Mouse (Mus musculus) megakaryocyte progenitor cell, adult 5-6 weeks (primary cell): ENCODE measurements around the gene Cryz. TPM values are rescaled to one million over a fixed set of nuclear protein-coding genes. Genes with fewer than 3 reads are reported as not detected.
"Not testable (repeated sequence)": the region's sequence is repeated elsewhere in the genome, so short reads cannot be mapped to it uniquely, and the experiment has no call there.

Experiments used
- ATAC-seq: replicated peaks from 2 replicates; pipeline ENCODE4 v1.8.0; 2016; ENCODE audit warnings: mild to moderate bottlenecking, moderate TSS enrichment, inconsistent platforms; ENCODE audit not compliant: poor library complexity
- total RNA-seq, 2 experiments: library from RNA; stranded (forward) in 1 of 2; stranded (reverse) in 1 of 2; fragments of 157-497, 149-512 nt in 1 of 2; fragments of 200-1000 nt in 1 of 2; gene quantifications; 2 replicates each; pipeline versions ENCODE4 v1.2.3 to v1.2.4; 2015 to 2017

The Cryz gene
- total RNA-seq, 2 experiments from 2014 or later = 3.5 to 6.1 TPM

GRCm38 (mm10) chr3:154604871-154605270, 8.4 kb downstream of the Cryz start:
- no peak for ATAC-seq

- ATAC-seq = no peak
These were observed 11.4 kb downstream of the Cryz start for GRCm38 (mm10) chr3:154607896-154608295.

- ATAC-seq = peak; percentile 61; the same call in 1 of the 2 replicates
These were observed 15.4 kb downstream of the Cryz start for GRCm38 (mm10) chr3:154611888-154612287.

GRCm38 (mm10) chr3:154614771-154615170, 18.3 kb downstream of the Cryz start:
- ATAC-seq = no peak

- ATAC-seq = no peak
These were observed 18.8 kb downstream of the Cryz start for GRCm38 (mm10) chr3:154615304-154615703.

- ATAC-seq = no peak
These were observed 19.6 kb downstream of the Cryz start for GRCm38 (mm10) chr3:154616106-154616505.

- peak; percentile 68 for ATAC-seq
These were observed 31.8 kb downstream of the Cryz start for GRCm38 (mm10) chr3:154628284-154628683.

- not testable (repeated sequence) for ATAC-seq
These were observed 34.8 kb downstream of the Cryz start for GRCm38 (mm10) chr3:154631281-154631680.

GRCm38 (mm10) chr3:154633091-154633490, 36.6 kb downstream of the Cryz start:
- no peak for ATAC-seq

- peak; percentile 81 for ATAC-seq
These were observed 50.3 kb downstream of the Cryz start for GRCm38 (mm10) chr3:154646638-154647442.

- ATAC-seq = 0 out of 2 replicates have a peak, but pooled peaks have one; percentile 26
These were observed 50.9 kb downstream of the Cryz start for GRCm38 (mm10) chr3:154647443-154647780.

GRCm38 (mm10) chr3:154649411-154650285, 53.1 kb downstream of the Cryz start:
- no peak for ATAC-seq

GRCm38 (mm10) chr3:154651192-154651821, 54.8 kb downstream of the Cryz start:
- no peak for ATAC-seq

- ATAC-seq = peak; percentile 82
These were observed 56.3 kb downstream of the Cryz start for GRCm38 (mm10) chr3:154652581-154653420.

- ATAC-seq = no peak
These were observed 56.9 kb downstream of the Cryz start for GRCm38 (mm10) chr3:154653454-154653853.

GRCm38 (mm10) chr3:154654284-154654683, 57.8 kb downstream of the Cryz start:
- no peak for ATAC-seq

- ATAC-seq = no peak
These were observed 58.4 kb downstream of the Cryz start for GRCm38 (mm10) chr3:154654901-154655300.

GRCm38 (mm10) chr3:154655711-154656110, 59.2 kb downstream of the Cryz start:
- no peak for ATAC-seq

GRCm38 (mm10) chr3:154663545-154663944, 67.0 kb downstream of the Cryz start, which contains the start of gene Erich3:
TSS of gene Erich3 (plus strand) at chr3:154663859.
- ATAC-seq = no peak

GRCm38 (mm10) chr3:154663976-154664581, 67.6 kb downstream of the Cryz start:
- no peak for ATAC-seq
